Mouse (Mus musculus) liver, embryonic 14.5 days (tissue): Measurements from ENCODE around the gene Efcab10.

Experiments used
- CTCF ChIP-seq: IDR thresholded peaks from 2 replicates; pipeline ENCODE4 v1.5.1; 2016; ENCODE audit warnings: antibody characterized with exemption, low read depth, control low read depth
- EP300 ChIP-seq: IDR thresholded peaks from 2 replicates; pipeline ENCODE4 v1.6.1; 2016; ENCODE audit warnings: antibody characterized with exemption, low read depth

- TF ChIP-seq CTCF (peak; percentile 85), EP300 (no peak)
Observed at GRCm38 (mm10) chr12:33429387-33430160, 34.9 kb downstream of the Efcab10 start, which contains the start of gene Twistnb.
